Mouse (Mus musculus) small intestine, adult 2 months (tissue): ENCODE results near the gene Adamts20.

Experiments
- CTCF ChIP-seq: fragments of 200-500 bp; IDR thresholded peaks from 2 replicates; pipeline ENCODE4 v1.5.1; 2012; ENCODE audit warnings: low read depth, mild to moderate bottlenecking, control low read depth, inconsistent platforms, low read length, moderate library complexity, mixed read lengths; ENCODE audit not compliant: insufficient replicate concordance, insufficient read length; ENCODE audit errors: extremely low read depth
- POLR2A ChIP-seq: fragments of 200-500 bp; IDR thresholded peaks from 2 replicates; pipeline ENCODE4 v1.6.1; 2012; ENCODE audit warnings: low read depth, mild to moderate bottlenecking, control low read depth, inconsistent platforms, low read length, moderate library complexity

DNA sequence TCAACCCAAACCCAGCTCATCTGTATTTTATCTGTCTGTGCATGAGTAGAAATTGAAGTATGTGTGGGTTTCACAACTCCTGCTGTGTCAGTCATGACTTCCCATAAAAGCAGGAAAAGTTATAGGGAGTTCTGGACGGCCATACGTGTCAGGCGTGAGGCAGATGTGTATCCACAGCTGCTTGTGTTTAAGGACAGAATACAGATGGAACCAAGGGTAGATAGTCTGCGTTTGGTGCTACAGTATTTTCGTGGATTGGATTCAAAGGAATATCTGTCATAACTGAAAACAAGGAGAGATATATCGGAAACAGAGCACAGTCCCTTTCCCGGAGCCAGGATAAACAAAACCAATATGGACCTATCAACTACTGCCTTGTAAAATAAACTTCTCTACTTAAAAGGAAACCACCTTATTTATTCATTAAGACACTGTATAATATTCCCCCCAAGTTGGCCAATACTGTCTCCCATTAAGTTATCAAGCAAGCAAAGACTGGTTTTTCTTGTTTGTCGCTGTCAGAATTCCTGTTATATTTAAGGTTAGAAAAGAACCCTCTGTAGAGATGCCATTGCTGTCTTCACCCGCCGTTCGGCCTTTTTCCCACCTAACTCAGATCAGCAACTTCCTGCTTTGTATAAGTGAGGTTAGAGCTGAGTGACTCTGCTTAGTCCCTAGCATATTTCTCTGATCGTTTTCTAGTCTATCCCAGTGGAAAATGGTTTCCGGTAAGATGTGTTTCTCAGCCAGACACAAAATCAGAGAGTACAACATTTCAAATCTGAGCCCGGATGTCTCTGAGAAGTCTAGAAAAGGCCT, 227.0 kb downstream of the Adamts20 start:
- TF ChIP-seq CTCF (no peak), POLR2A (no peak)
